Mouse (Mus musculus) Patski (cell line): Measurements from ENCODE around the gene Olfr984. TPM values are rescaled to one million over a fixed set of nuclear protein-coding genes. Genes with fewer than 3 reads are reported as not detected.

ENCODE experiments used
- ATAC-seq: fragments of 100-300 bp; one replicate; pipeline ENCODE4 v1.8.0; 2021
- CTCF ChIA-PET: fragments of 350-600 bp; sonication (Branson Sonifier 250); formaldehyde crosslinking; loops from one replicate; lab custom pipeline; 2022; ENCODE audit warnings: inconsistent platforms; lab: Charles Lee
- POLR2A ChIA-PET: fragments of 350-600 bp; sonication (Branson Sonifier 250); formaldehyde crosslinking; loops from one replicate; lab custom pipeline; 2022; ENCODE audit warnings: antibody characterized with exemption, inconsistent platforms; lab: Charles Lee
- DNase-seq: peaks from one replicate; pipeline ENCODE4 v3.0.0-alpha.2; 2011; ENCODE audit warnings: low read depth, low spot score
- H3K27me3 ChIP-seq: fragments of 371-371 bp; one replicate; pipeline ENCODE4 v1.5.1; 2021
- CTCF ChIP-seq: fragments of 100-300 bp; IDR thresholded peaks from one replicate; pipeline ENCODE4 v1.5.1; 2021
- in situ Hi-C: fragments of 300-500 bp; cut with MboI; formaldehyde crosslinking; loops from 3 replicates; pipeline ENCODE4 v1.11.1; 2018; ENCODE audit warnings: low pct_unique_long_range_greater_than_20kb, mixed read lengths
- polyA plus RNA-seq: library from polyadenylated mRNA; unstranded; gene quantifications from one replicate; pipeline ENCODE4 v1.2.3, GENCODE M21; 2021

The Olfr984 gene
- polyA plus RNA-seq = not detected

DNA sequence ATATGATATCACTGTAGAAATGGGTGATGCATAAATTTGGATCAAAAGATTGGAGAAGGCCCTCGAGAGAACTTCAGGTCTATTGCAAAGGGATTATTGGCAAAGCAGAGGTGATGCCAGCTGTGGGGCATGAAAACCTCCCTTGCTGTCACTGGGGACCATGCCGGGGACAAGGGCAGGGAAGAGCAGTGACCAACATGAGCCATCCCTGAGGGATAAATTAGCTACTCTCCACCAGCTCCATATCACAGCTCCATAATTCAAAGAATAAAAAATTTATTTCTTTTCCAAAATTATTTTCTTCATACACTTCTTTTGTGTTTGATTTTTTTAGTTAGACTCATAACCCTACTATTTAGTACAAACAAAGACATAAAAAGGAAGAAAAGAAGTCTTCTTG lies at the start of gene Olfr984:
TSS of gene Olfr984 (minus strand) at position 101 of the 400 bp plus-strand sequence.
- no peaks in the 10 kb centered on the region for H3K27me3 ChIP-seq
- DNase-seq (no peak), ATAC-seq (no peak)
- ChIA-PET POLR2A (no interaction called here), CTCF (no interaction called here)
- no peak for TF ChIP-seq CTCF
- in situ Hi-C loops = no loop called here

DNA sequence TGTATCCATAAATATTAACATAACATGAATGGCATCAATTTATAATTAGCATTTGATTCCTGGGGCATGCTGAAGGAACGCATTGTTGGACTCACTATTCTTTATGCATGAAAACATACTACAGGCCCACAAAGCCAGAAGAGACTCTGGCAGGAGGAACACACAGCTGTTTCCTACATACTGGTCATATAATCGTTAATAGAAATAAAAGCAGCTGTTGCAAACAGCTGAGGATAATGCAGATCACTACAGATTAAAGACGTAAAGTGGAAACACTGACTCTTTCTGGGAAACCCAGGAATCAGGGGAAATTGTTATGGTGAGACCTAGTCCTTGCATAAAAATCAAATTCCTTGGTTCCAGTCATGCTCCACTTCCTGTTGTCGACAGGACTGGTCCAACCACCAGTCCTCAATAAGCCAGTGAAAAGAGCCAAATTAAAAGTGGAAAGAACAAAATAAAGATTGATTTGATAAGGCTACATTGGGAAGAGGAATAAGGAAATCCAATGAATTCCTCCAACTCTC lies 41.2 kb upstream of the Olfr984 start:
- in situ Hi-C loops = no loop called here
- H3K27me3 ChIP-seq = no peaks in the 10 kb centered on the region
- TF ChIP-seq CTCF = no peak
- DNase-seq (no peak), ATAC-seq (no peak)
- CTCF ChIA-PET = no interaction called here
- POLR2A ChIA-PET = no interaction called here

- in situ Hi-C loops = no loop called here
Measured at GRCm38 (mm10) chr9:40141544-40141943, 27.5 kb upstream of the Olfr984 start.

DNA sequence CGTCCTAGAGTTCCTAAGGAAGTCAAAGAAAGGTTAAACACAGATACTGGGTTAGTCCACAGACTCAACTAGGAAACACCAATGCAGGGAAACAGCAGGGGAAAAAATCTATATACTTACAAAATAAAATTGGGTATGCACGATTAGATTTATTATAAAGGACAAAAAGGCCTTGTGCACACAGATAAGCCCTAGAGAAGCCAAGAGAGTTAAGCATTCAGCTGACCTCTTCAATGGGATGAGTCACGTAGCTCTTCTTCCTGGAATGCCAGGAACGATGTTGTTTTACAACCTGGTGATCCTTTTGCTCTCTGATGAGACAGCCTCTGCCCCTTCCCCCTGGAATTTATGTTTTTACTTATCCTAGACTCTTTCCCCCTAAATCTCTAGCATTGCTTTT lies 25.5 kb upstream of the Olfr984 start:
- no peak for TF ChIP-seq CTCF
- ATAC-seq (peak; percentile 96), DNase-seq (no peak)
- CTCF ChIA-PET = interaction anchor here (1.2 to 2.2 kb wide), 2 partner anchors 21 to 23 kb away, joined by 4 to 8 read pairs; no protein-coding TSS in a partner anchor
- no peaks in the 10 kb centered on the region for H3K27me3 ChIP-seq
- in situ Hi-C loops = no loop called here
- POLR2A ChIA-PET = no interaction called here

More at GRCm38 (mm10) chr9:40141544-40141943, 27.5 kb upstream of the Olfr984 start:
- ChIA-PET CTCF (no interaction called here), POLR2A (no interaction called here)
- ATAC-seq = no peak
- no peaks in the 10 kb centered on the region for H3K27me3 ChIP-seq
- TF ChIP-seq CTCF = no peak
- DNase-seq = no peak

DNA sequence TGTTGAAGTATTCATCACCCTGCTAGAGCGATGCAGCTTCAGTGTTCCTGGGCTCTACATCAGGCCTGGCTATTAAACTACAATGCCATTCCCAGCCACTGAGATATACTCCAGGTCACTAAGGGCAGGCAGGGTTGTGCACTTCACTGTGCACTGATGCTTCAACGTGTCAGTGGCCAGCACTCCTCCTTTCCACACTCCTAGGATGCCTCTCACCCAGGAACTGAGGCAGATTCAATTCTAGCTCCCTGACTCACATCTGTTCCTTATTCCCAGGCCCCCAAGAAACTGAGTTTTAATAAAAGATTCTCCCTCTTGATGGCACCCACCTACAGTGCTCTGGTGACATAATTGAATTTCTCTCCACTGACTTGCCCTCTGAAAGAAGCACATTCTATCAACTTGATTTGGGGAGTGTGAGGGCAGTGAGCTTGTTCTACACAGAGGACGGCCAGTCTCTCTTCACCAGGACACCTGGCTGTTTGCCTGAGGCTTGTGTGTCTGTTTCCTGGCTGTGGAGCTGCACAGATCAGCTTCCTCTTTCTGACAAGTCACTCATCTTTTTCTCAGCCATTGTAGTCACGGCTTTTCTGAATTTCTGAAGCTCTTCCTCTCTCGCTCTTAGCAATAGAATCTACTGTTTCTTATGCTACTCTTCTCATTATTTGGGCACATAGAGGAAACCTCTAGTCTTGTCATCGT lies 23.1 kb upstream of the Olfr984 start:
- DNase-seq (no peak), ATAC-seq (no peak)
- CTCF ChIA-PET = interaction anchor here (1.2 kb wide), 1 partner anchor 11 kb away, joined by 4 read pairs; no protein-coding TSS in a partner anchor
- in situ Hi-C loops = no loop called here
- H3K27me3 ChIP-seq = no peaks in the 10 kb centered on the region
- no peak for TF ChIP-seq CTCF
- POLR2A ChIA-PET = no interaction called here

DNA sequence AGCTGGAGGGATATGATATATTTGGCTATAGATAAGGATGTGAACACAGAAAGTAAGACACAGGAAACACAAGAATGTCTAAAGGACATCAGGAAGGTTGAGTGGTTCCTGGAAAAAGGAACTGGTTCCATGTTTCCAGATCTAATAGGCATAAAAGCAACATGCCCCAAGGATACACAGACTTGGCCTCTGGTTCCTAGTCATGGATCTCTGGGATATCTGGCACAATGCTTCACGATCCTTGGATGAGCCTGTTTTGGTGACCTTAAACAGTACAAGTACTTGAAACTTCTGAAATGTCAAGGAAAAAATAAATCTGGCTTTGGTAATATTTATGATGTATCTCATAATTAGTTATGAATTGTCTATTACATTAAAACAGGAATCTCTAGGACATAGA lies 16.6 kb upstream of the Olfr984 start:
- ATAC-seq (no peak), DNase-seq (no peak)
- TF ChIP-seq CTCF = no peak
- H3K27me3 ChIP-seq = no peaks in the 10 kb centered on the region
- in situ Hi-C loops = no loop called here
- ChIA-PET CTCF (no interaction called here), POLR2A (no interaction called here)

DNA sequence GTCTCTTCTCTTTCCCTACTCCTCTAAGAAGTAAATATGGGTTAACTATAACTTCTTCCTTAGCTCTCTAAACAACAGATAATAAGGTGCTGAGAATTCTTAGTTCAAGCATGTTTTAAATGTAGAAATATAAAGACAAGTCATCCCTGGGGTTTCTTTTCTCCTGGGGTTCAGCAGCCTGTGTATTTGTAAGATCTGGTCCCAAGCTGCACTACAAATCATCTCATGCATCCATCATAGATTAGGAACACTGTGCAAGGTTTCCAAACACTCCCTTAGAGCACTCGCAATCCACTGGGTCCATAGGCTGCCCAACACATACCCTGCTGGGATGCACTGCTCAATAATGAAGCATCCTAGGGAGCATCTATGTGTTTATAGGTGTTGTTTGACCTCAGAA lies 16.1 kb upstream of the Olfr984 start, which contains the start of gene Olfr985:
TSS of gene Olfr985 (minus strand) at position 101 of the 400 bp plus-strand sequence.
- CTCF ChIA-PET = no interaction called here
- POLR2A ChIA-PET = no interaction called here
- H3K27me3 ChIP-seq = no peaks in the 10 kb centered on the region
- ATAC-seq (no peak), DNase-seq (no peak)
- TF ChIP-seq CTCF = no peak
- in situ Hi-C loops = no loop called here

DNA sequence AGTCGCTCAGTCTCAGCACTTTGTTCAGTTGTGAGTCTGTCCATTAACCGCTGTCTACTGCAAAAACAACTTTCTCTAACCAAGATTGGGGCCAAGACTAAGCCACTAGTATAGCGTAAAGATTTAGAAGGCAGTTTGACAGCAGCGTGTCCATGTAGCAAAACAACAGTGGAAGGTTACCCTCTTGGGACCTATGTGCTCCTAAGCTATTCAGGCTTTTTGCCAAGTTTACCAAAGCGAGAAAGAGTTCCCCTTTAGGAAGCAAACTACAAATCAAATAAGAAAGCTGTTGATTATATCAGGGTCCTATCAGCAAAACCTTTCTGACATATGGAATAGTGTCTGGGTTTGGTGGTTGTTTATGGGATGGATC lies 3.3 kb upstream of the Olfr984 start:
- POLR2A ChIA-PET = no interaction called here
- DNase-seq (no peak), ATAC-seq (no peak)
- no peak for TF ChIP-seq CTCF
- in situ Hi-C loops = loop anchor here (5.0 kb wide), 1 partner anchor 75 kb away; the partner anchor contains the start of gene Zfp202
- H3K27me3 ChIP-seq = no peaks in the 10 kb centered on the region
- CTCF ChIA-PET = interaction anchor here (0.9 to 1.5 kb wide), 6 partner anchors 22 to 111 kb away, joined by 3 to 4 read pairs (median 4); partner anchors contain the start of gene Olfr986

- ATAC-seq (peak; percentile 97), DNase-seq (no peak)
- CTCF ChIA-PET = interaction anchor here (0.9 to 1.6 kb wide), 6 partner anchors 23 to 111 kb away, joined by 3 to 4 read pairs (median 4); partner anchors contain the start of genes Olfr983 and Olfr986
- in situ Hi-C loops = loop anchor here (5.0 kb wide), 1 partner anchor 76 kb away; the partner anchor contains the start of gene Zfp202
- TF ChIP-seq CTCF = no peak
- POLR2A ChIA-PET = no interaction called here
- no peaks in the 10 kb centered on the region for H3K27me3 ChIP-seq
Measured at GRCm38 (mm10) chr9:40116645-40117286, 2.8 kb upstream of the Olfr984 start.

DNA sequence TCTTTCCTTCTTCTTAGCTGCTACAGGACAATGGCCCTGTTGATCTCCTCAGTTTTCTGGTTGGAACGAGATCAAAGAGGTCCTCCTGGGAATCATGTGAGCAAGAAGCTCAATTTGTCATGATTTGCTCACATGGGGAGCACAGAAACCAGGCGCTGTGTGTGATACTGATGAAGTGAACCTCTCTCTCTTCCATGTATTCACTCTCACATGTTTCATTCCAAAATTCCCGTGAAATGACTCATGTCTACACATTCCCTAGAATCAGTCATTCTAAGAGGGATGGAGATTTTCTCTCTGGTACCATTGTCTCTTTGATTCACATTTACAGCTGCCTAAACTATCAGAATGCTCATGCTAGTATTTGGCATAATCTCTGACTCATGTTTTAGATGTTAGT lies 19.2 kb downstream of the Olfr984 start:
- TF ChIP-seq CTCF = no peak
- DNase-seq (peak; percentile 42), ATAC-seq (peak; percentile 96)
- POLR2A ChIA-PET = no interaction called here
- H3K27me3 ChIP-seq = no peaks in the 10 kb centered on the region
- in situ Hi-C loops = no loop called here
- CTCF ChIA-PET = no interaction called here
